Mouse (Mus musculus) lung, adult 2 months (tissue): ENCODE data around the gene Syn2.

Experiments
- CTCF ChIP-seq: fragments of 200-500 bp; IDR thresholded peaks from 2 replicates; pipeline ENCODE4 v1.5.1; 2011; ENCODE audit warnings: mild to moderate bottlenecking, low read length, control low read depth; ENCODE audit not compliant: insufficient read depth
- POLR2A ChIP-seq: fragments of 200-500 bp; IDR thresholded peaks from 2 replicates; pipeline ENCODE4 v1.6.1; 2011; ENCODE audit warnings: low read depth, mild to moderate bottlenecking, control low read depth, low read length, borderline replicate concordance; ENCODE audit errors: extremely low read depth

DNA sequence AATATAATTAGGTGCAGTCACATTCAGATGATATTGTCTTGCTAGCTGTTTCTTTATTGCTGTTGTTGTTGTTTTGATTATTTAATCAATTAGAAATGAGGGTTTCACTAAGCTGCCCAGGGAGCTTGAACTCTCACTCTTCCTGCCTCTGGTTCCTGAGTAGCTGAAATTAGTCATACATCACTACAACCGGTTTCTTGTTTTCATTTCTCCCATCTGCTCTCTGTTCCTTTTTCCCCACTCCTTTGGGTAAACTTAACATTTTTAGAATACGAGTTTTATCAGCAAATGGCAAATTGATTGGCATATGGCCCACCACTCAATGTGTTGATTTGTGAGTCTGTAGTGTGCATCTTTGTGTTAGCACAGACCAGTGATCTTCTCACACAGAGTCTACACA is 172.4 kb downstream of the Syn2 start:
- TF ChIP-seq POLR2A = no peak
- no peak for TF ChIP-seq CTCF
